Mouse (Mus musculus) cerebellum, adult 2 months (tissue): ENCODE data around the gene Fam214b.

Experiments used
- CTCF ChIP-seq: fragments of 200-500 bp; IDR thresholded peaks from 2 replicates; pipeline ENCODE4 v1.5.1; 2011; ENCODE audit warnings: low read depth, mild to moderate bottlenecking, control low read depth, low read length, moderate library complexity, borderline replicate concordance; ENCODE audit not compliant: insufficient read depth
- POLR2A ChIP-seq: fragments of 200-500 bp; IDR thresholded peaks from 2 replicates; pipeline ENCODE4 v1.6.1; 2011; ENCODE audit warnings: low read length, control low read depth, borderline replicate concordance; ENCODE audit not compliant: insufficient read depth

GRCm38 (mm10) chr4:43001272-43001671, 44.7 kb downstream of the Fam214b start:
- TF ChIP-seq POLR2A (no peak), CTCF (no peak)
